Comparison of ENCODE assay signal across 24 mouse cellular contexts in genomic region chr11:102095676-102096075, GRCm38 (mm10). TPM values are rescaled to one million over a fixed set of nuclear protein-coding genes. Genes with fewer than 3 reads are reported as not detected.
DNase-seq lines count a peak whose midpoint lies in the region; ATAC-seq and TF ChIP-seq lines count a peak whose summit lies in the region.
"Had no signal": no experiment of that assay in that cellular context is flagged by ENCODE, and none has a peak within 500 bp of the region (broad histone marks: within the 10 kb centered on the region; RNA-seq: fewer than 3 reads in every experiment).

No protein-coding gene starts in this region.

- no peak for ATAC-seq in forebrain, postnatal 0 days
- ATAC-seq in midbrain, embryonic 15.5 days (replicated peaks) = no peak
- ATAC-seq in liver, embryonic 11.5 days (replicated peaks; ENCODE audit: low FRiP score) = no peak
- ATAC-seq in liver, embryonic 15.5 days (ENCODE audit: insufficient read depth) = no peak

- no peak overlapping the region for H3K9ac ChIP-seq in forebrain, postnatal 0 days
- no peak overlapping the region for H3K9ac ChIP-seq in midbrain, embryonic 15.5 days
- 0 out of 2 replicates have a peak overlapping the region, but pooled peaks have one; percentile 5 for H3K9ac ChIP-seq in liver, embryonic 11.5 days (ENCODE audit: low read depth, low read length)
- no peak overlapping the region for H3K9ac ChIP-seq in liver, embryonic 15.5 days
- H3K9ac ChIP-seq: embryonic facial prominence, embryonic 12.5 days; hindbrain, embryonic 12.5 days had no signal

- H3K27me3 ChIP-seq in forebrain, embryonic 10.5 days (ENCODE audit: poor library complexity, severe bottlenecking) = peaks cover 49% of the 10 kb centered on the region
- no peaks in the 10 kb centered on the region for H3K27me3 ChIP-seq in forebrain, postnatal 0 days (ENCODE audit: insufficient read depth, low read length)
- H3K27me3 ChIP-seq in midbrain, embryonic 10.5 days (ENCODE audit: low read depth, poor library complexity, severe bottlenecking) = peaks cover 44% of the 10 kb centered on the region
- H3K27me3 ChIP-seq in midbrain, embryonic 15.5 days (replicated peaks) = peaks cover 3% of the 10 kb centered on the region
- peaks cover 12% of the 10 kb centered on the region for H3K27me3 ChIP-seq in liver, embryonic 11.5 days (replicated peaks; ENCODE audit: control insufficient read depth, insufficient read depth, low read length)
- H3K27me3 ChIP-seq in liver, embryonic 15.5 days = peaks cover 34% of the 10 kb centered on the region

- no peak overlapping the region for H3K4me2 ChIP-seq in forebrain, postnatal 0 days (ENCODE audit: low read depth)
- no peak overlapping the region for H3K4me2 ChIP-seq in midbrain, embryonic 15.5 days
- H3K4me2 ChIP-seq in liver, embryonic 11.5 days = no peak overlapping the region
- peak overlapping the region; percentile 66 for H3K4me2 ChIP-seq in liver, embryonic 15.5 days
- H3K4me2 ChIP-seq: hindbrain, embryonic 12.5 days had no signal

- H3K4me3 ChIP-seq in forebrain, embryonic 10.5 days = no peak overlapping the region
- H3K4me3 ChIP-seq in forebrain, postnatal 0 days (ENCODE audit: low read depth, low read length) = no peak overlapping the region
- no peak overlapping the region for H3K4me3 ChIP-seq in midbrain, embryonic 10.5 days
- no peak overlapping the region for H3K4me3 ChIP-seq in midbrain, embryonic 15.5 days
- no peak overlapping the region for H3K4me3 ChIP-seq in liver, embryonic 11.5 days (ENCODE audit: low read depth, low read length)
- H3K4me3 ChIP-seq in liver, embryonic 15.5 days (replicated peaks) = no peak overlapping the region
- H3K4me3 ChIP-seq: embryonic facial prominence, embryonic 12.5 days; heart, embryonic 13.5 days; hindbrain, embryonic 12.5 days had no signal

- 80% methylated on average over 3 of the region's 3 CpGs for WGBS in forebrain, embryonic 10.5 days
- 87% methylated on average over 3 of the region's 3 CpGs for WGBS in forebrain, postnatal 0 days
- WGBS in midbrain, embryonic 10.5 days = 76% methylated on average over 3 of the region's 3 CpGs
- 74% methylated on average over 3 of the region's 3 CpGs for WGBS in midbrain, embryonic 15.5 days
- 70% methylated on average over 3 of the region's 3 CpGs for WGBS in liver, embryonic 11.5 days
- WGBS in liver, embryonic 15.5 days (ENCODE audit: insufficient replicate concordance) = 73% methylated on average over 3 of the region's 3 CpGs

- H3K36me3 ChIP-seq in forebrain, embryonic 10.5 days (replicated peaks) = no peaks in the 10 kb centered on the region
- no peaks in the 10 kb centered on the region for H3K36me3 ChIP-seq in forebrain, postnatal 0 days (ENCODE audit: insufficient read depth)
- no peaks in the 10 kb centered on the region for H3K36me3 ChIP-seq in midbrain, embryonic 10.5 days
- H3K36me3 ChIP-seq in midbrain, embryonic 15.5 days (replicated peaks) = no peaks in the 10 kb centered on the region
- H3K36me3 ChIP-seq in liver, embryonic 11.5 days (ENCODE audit: control insufficient read depth, insufficient read depth, low read length) = no peaks in the 10 kb centered on the region
- H3K36me3 ChIP-seq in liver, embryonic 15.5 days (replicated peaks) = no peaks in the 10 kb centered on the region
- H3K36me3 ChIP-seq: embryonic facial prominence, embryonic 12.5 days; heart, embryonic 13.5 days; hindbrain, embryonic 12.5 days had no signal

- DNase-seq in forebrain, embryonic 10.5 days (ENCODE audit: extremely low spot score, low spot score) = no peak
- DNase-seq in forebrain, postnatal 0 days = no peak
- no peak for DNase-seq in midbrain, embryonic 10.5 days (ENCODE audit: low spot score)
- DNase-seq in liver, embryonic 11.5 days (ENCODE audit: low spot score) = no peak
- no peak for DNase-seq in adrenal gland, postnatal 10 days
- no peak for DNase-seq in testis, postnatal 10 days (ENCODE audit: low spot score)
- DNase-seq: adrenal gland, postnatal 14 days; cerebellum, adult 11-12 months; cerebellum, adult 9-10 months; cerebellum, postnatal 25 days; heart, postnatal 36 days had no signal

- H3K9me3 ChIP-seq in forebrain, embryonic 10.5 days = no peaks in the 10 kb centered on the region
- no peaks in the 10 kb centered on the region for H3K9me3 ChIP-seq in forebrain, postnatal 0 days (ENCODE audit: low read length)
- H3K9me3 ChIP-seq in midbrain, embryonic 10.5 days (replicated peaks) = no peaks in the 10 kb centered on the region
- no peaks in the 10 kb centered on the region for H3K9me3 ChIP-seq in midbrain, embryonic 15.5 days
- H3K9me3 ChIP-seq in liver, embryonic 11.5 days (ENCODE audit: control insufficient read depth, low read length) = no peaks in the 10 kb centered on the region
- H3K9me3 ChIP-seq in liver, embryonic 15.5 days (replicated peaks) = no peaks in the 10 kb centered on the region
- H3K9me3 ChIP-seq: embryonic facial prominence, embryonic 12.5 days; heart, embryonic 13.5 days; hindbrain, embryonic 12.5 days had no signal

- no peak for TF ChIP-seq CTCF in forebrain, postnatal 0 days (IDR thresholded peaks at IDR 0.05; ENCODE audit: low read depth)

- H3K27ac ChIP-seq in forebrain, embryonic 10.5 days = peak overlapping the region; percentile 79; the same call in 1 of the 2 replicates
- H3K27ac ChIP-seq in forebrain, postnatal 0 days (ENCODE audit: low read depth, low read length) = no peak overlapping the region
- H3K27ac ChIP-seq in midbrain, embryonic 10.5 days (replicated peaks) = 0 out of 2 replicates have a peak overlapping the region, but pooled peaks have one; percentile 83
- H3K27ac ChIP-seq in midbrain, embryonic 15.5 days = no peak overlapping the region
- H3K27ac ChIP-seq in liver, embryonic 11.5 days (ENCODE audit: low read depth, low read length) = no peak overlapping the region
- peak overlapping the region; percentile 78 for H3K27ac ChIP-seq in liver, embryonic 15.5 days (replicated peaks)
- H3K27ac ChIP-seq: embryonic facial prominence, embryonic 12.5 days; heart, embryonic 13.5 days; hindbrain, embryonic 12.5 days; hindbrain, postnatal 0 days had no signal

- peaks cover 20% of the 10 kb centered on the region for H3K4me1 ChIP-seq in forebrain, embryonic 10.5 days
- H3K4me1 ChIP-seq in forebrain, postnatal 0 days (ENCODE audit: insufficient read depth) = no peaks in the 10 kb centered on the region
- H3K4me1 ChIP-seq in midbrain, embryonic 10.5 days = peaks cover 27% of the 10 kb centered on the region
- peaks cover 13% of the 10 kb centered on the region for H3K4me1 ChIP-seq in midbrain, embryonic 15.5 days
- H3K4me1 ChIP-seq in liver, embryonic 11.5 days (replicated peaks; ENCODE audit: control insufficient read depth, insufficient read depth, low read length) = peaks cover 20% of the 10 kb centered on the region
- H3K4me1 ChIP-seq in liver, embryonic 15.5 days (replicated peaks) = peaks cover 53% of the 10 kb centered on the region

RNA-seq across cellular contexts. Expression of gene Ppy, which starts 5.4 kb away (rescaled TPM):
- polyA plus RNA-seq in forebrain, embryonic 10.5 days (2016; fragmentation: Nextera tagmentation; extraction: Ambion mirVana) = not detected in 2 replicates
- not detected in 2 replicates for total RNA-seq in forebrain, postnatal 0 days (2014; rRNA removed)
- polyA plus RNA-seq in forebrain, postnatal 0 days (2015; fragmentation: Nextera tagmentation; extraction: Ambion mirVana) = not detected in 2 replicates
- not detected in 2 replicates for polyA plus RNA-seq in midbrain, embryonic 10.5 days (2016; fragmentation: Nextera tagmentation; extraction: Ambion mirVana)
- not detected in 2 replicates for polyA plus RNA-seq in midbrain, embryonic 15.5 days (2015; fragmentation: Nextera tagmentation; extraction: Ambion mirVana)
- not detected in 2 replicates for polyA plus RNA-seq in liver, embryonic 11.5 days (2014; fragmentation: Nextera tagmentation; extraction: Ambion mirVana)
- polyA plus RNA-seq in liver, embryonic 15.5 days (2015; fragmentation: Nextera tagmentation; extraction: Ambion mirVana) = not detected in 2 replicates
- total RNA-seq in adrenal gland, postnatal 10 days (2021) = not detected
- total RNA-seq: adrenal gland, postnatal 14 days; gastrocnemius, adult 8-10 months; heart, adult 8-10 months; heart, postnatal 36 days; hindbrain, postnatal 0 days; MEL had no signal
- polyA plus RNA-seq: C2C12; cortical plate, adult 2 months; embryonic facial prominence, embryonic 12.5 days; forebrain, embryonic 14.5 days; heart, embryonic 13.5 days; heart, postnatal 0 days; hindbrain, embryonic 12.5 days; hindbrain, postnatal 0 days had no signal

RNA-seq across cellular contexts. Expression of gene Mpp2, which starts 7.4 kb away (rescaled TPM):
- 15.7 and 16.2 TPM in 2 replicates for polyA plus RNA-seq in forebrain, embryonic 10.5 days (2016; fragmentation: Nextera tagmentation; extraction: Ambion mirVana)
- total RNA-seq in forebrain, postnatal 0 days (2014; rRNA removed) = 27.3 and 28.3 TPM in 2 replicates
- 14.1 and 21.4 TPM in 2 replicates for polyA plus RNA-seq in forebrain, postnatal 0 days (2015; fragmentation: Nextera tagmentation; extraction: Ambion mirVana)
- polyA plus RNA-seq in midbrain, embryonic 10.5 days (2016; fragmentation: Nextera tagmentation; extraction: Ambion mirVana) = 15.5 and 18.7 TPM in 2 replicates
- polyA plus RNA-seq in midbrain, embryonic 15.5 days (2015; fragmentation: Nextera tagmentation; extraction: Ambion mirVana) = 33.4 and 36.4 TPM in 2 replicates
- polyA plus RNA-seq in liver, embryonic 11.5 days (2014; fragmentation: Nextera tagmentation; extraction: Ambion mirVana) = 12.1 and 12.8 TPM in 2 replicates
- polyA plus RNA-seq in liver, embryonic 15.5 days (2015; fragmentation: Nextera tagmentation; extraction: Ambion mirVana) = 11.5 and 13.3 TPM in 2 replicates
- 10 to 100 TPM in 1 of 2 experiments, 1 to 10 TPM in 1; 8.7 to 10.3 TPM for total RNA-seq in adrenal gland, postnatal 10 days (2021)

RNA-seq across cellular contexts. Expression of gene Pyy, which starts 12.0 kb away (rescaled TPM):
- polyA plus RNA-seq in forebrain, embryonic 10.5 days (2016; fragmentation: Nextera tagmentation; extraction: Ambion mirVana) = not detected in 2 replicates
- total RNA-seq in forebrain, postnatal 0 days (2014; rRNA removed) = not detected in 2 replicates
- not detected in 2 replicates for polyA plus RNA-seq in forebrain, postnatal 0 days (2015; fragmentation: Nextera tagmentation; extraction: Ambion mirVana)
- not detected in 2 replicates for polyA plus RNA-seq in midbrain, embryonic 10.5 days (2016; fragmentation: Nextera tagmentation; extraction: Ambion mirVana)
- polyA plus RNA-seq in midbrain, embryonic 15.5 days (2015; fragmentation: Nextera tagmentation; extraction: Ambion mirVana) = not detected in 2 replicates
- polyA plus RNA-seq in liver, embryonic 11.5 days (2014; fragmentation: Nextera tagmentation; extraction: Ambion mirVana) = 1.0 and 2.4 TPM in 2 replicates
- 0.29 and 0.71 TPM in 2 replicates for polyA plus RNA-seq in liver, embryonic 15.5 days (2015; fragmentation: Nextera tagmentation; extraction: Ambion mirVana)
- not detected for total RNA-seq in adrenal gland, postnatal 10 days (2021)
- total RNA-seq: adrenal gland, postnatal 14 days; gastrocnemius, adult 8-10 months; heart, adult 8-10 months; heart, postnatal 36 days; MEL had no signal
- polyA plus RNA-seq: C2C12; cortical plate, adult 2 months; embryonic facial prominence, embryonic 12.5 days; forebrain, embryonic 14.5 days; heart, embryonic 13.5 days; heart, postnatal 0 days had no signal

RNA-seq across cellular contexts. Expression of gene Nags, which starts 49.6 kb away (rescaled TPM):
- not detected in 2 replicates for polyA plus RNA-seq in forebrain, embryonic 10.5 days (2016; fragmentation: Nextera tagmentation; extraction: Ambion mirVana)
- total RNA-seq in forebrain, postnatal 0 days (2014; rRNA removed) = 0.14 and 0.15 TPM in 2 replicates
- polyA plus RNA-seq in forebrain, postnatal 0 days (2015; fragmentation: Nextera tagmentation; extraction: Ambion mirVana) = 0.28 and 0.35 TPM in 2 replicates
- 0.10 TPM in 1 of 2 replicates, not detected in the other for polyA plus RNA-seq in midbrain, embryonic 10.5 days (2016; fragmentation: Nextera tagmentation; extraction: Ambion mirVana)
- polyA plus RNA-seq in midbrain, embryonic 15.5 days (2015; fragmentation: Nextera tagmentation; extraction: Ambion mirVana) = 0.10 and 0.30 TPM in 2 replicates
- polyA plus RNA-seq in liver, embryonic 11.5 days (2014; fragmentation: Nextera tagmentation; extraction: Ambion mirVana) = 4.9 and 5.1 TPM in 2 replicates
- polyA plus RNA-seq in liver, embryonic 15.5 days (2015; fragmentation: Nextera tagmentation; extraction: Ambion mirVana) = 16.5 and 18.2 TPM in 2 replicates
- total RNA-seq in adrenal gland, postnatal 10 days (2021) = 1 to 10 TPM; 2.4 to 6.6 TPM
- total RNA-seq: gastrocnemius, adult 8-10 months; heart, postnatal 36 days; hindbrain, postnatal 0 days had no signal
- polyA plus RNA-seq: C2C12; heart, embryonic 13.5 days; heart, postnatal 0 days; hindbrain, embryonic 12.5 days had no signal

RNA-seq across cellular contexts. Expression of gene Cd300lg, which starts 54.4 kb away (rescaled TPM):
- 0.14 and 0.23 TPM in 2 replicates for polyA plus RNA-seq in forebrain, embryonic 10.5 days (2016; fragmentation: Nextera tagmentation; extraction: Ambion mirVana)
- 0.69 and 0.86 TPM in 2 replicates for total RNA-seq in forebrain, postnatal 0 days (2014; rRNA removed)
- 0.15 and 0.30 TPM in 2 replicates for polyA plus RNA-seq in forebrain, postnatal 0 days (2015; fragmentation: Nextera tagmentation; extraction: Ambion mirVana)
- polyA plus RNA-seq in midbrain, embryonic 10.5 days (2016; fragmentation: Nextera tagmentation; extraction: Ambion mirVana) = 0.20 and 0.25 TPM in 2 replicates
- 0.31 and 0.43 TPM in 2 replicates for polyA plus RNA-seq in midbrain, embryonic 15.5 days (2015; fragmentation: Nextera tagmentation; extraction: Ambion mirVana)
- 0.27 and 0.66 TPM in 2 replicates for polyA plus RNA-seq in liver, embryonic 11.5 days (2014; fragmentation: Nextera tagmentation; extraction: Ambion mirVana)
- polyA plus RNA-seq in liver, embryonic 15.5 days (2015; fragmentation: Nextera tagmentation; extraction: Ambion mirVana) = 0.69 and 0.82 TPM in 2 replicates
- total RNA-seq in adrenal gland, postnatal 10 days (2021) = 10 to 100 TPM; 44.1 to 53.0 TPM
- polyA plus RNA-seq: C2C12; forebrain, embryonic 14.5 days had no signal

Comparison
In these comparisons a context has a peak if more than half of its experiments do, and no peak if none do; other contexts are left out.
1. H3K27ac ChIP-seq: peak in forebrain, embryonic 10.5 days (single experiment), midbrain, embryonic 10.5 days (single experiment) and liver, embryonic 15.5 days (single experiment); none in forebrain, postnatal 0 days (single experiment), midbrain, embryonic 15.5 days (single experiment) and liver, embryonic 11.5 days (single experiment).